8 mouse cellular contexts compared by ENCODE assay signal in genomic region chr9:107587833-107588639, GRCm38 (mm10). TPM values are rescaled to one million over a fixed set of nuclear protein-coding genes. Genes with fewer than 3 reads are reported as not detected.
DNase-seq lines count a peak whose midpoint lies in the region; ATAC-seq lines count a peak whose summit lies in the region.

No protein-coding gene starts in this region.

- H3K4me3 ChIP-seq in forebrain, embryonic 12.5 days (replicated peaks) = peak overlapping the region; percentile 78
- H3K4me3 ChIP-seq in kidney, embryonic 14.5 days (ENCODE audit: low read length) = peak overlapping the region; percentile 83

- H3K36me3 ChIP-seq in forebrain, embryonic 12.5 days (replicated peaks) = peaks cover 42% of the 10 kb centered on the region
- peaks cover 41% of the 10 kb centered on the region for H3K36me3 ChIP-seq in kidney, embryonic 14.5 days (ENCODE audit: control insufficient read depth, insufficient read depth, low read length)

- peak overlapping the region; percentile 66 for H3K9ac ChIP-seq in forebrain, embryonic 12.5 days
- peak overlapping the region; percentile 79 for H3K9ac ChIP-seq in kidney, embryonic 14.5 days (ENCODE audit: low read depth, low read length)

- H3K27ac ChIP-seq in forebrain, embryonic 12.5 days = no peak overlapping the region
- 0 out of 2 replicates have a peak overlapping the region, but pooled peaks have one; percentile 24 for H3K27ac ChIP-seq in kidney, embryonic 14.5 days (ENCODE audit: low read depth, low read length)

- H3K4me2 ChIP-seq in forebrain, embryonic 12.5 days = peak overlapping the region; percentile 85
- H3K4me2 ChIP-seq in kidney, embryonic 14.5 days (replicated peaks; ENCODE audit: low read depth, low read length) = peak overlapping the region; percentile 54

- ATAC-seq in forebrain, embryonic 12.5 days (ENCODE audit: low FRiP score) = no peak
- ATAC-seq in kidney, embryonic 14.5 days (ENCODE audit: low FRiP score, low TSS enrichment) = no peak
- ATAC-seq in megakaryocyte, adult 5-6 weeks (ENCODE audit: poor library complexity, severe bottlenecking) = peak; percentile 7; the same call in 1 of the 2 replicates

- peak; percentile 80 for DNase-seq in kidney, adult 11 months
- DNase-seq in kidney, postnatal 14 days = no peak
- peak; percentile 71 for DNase-seq in NIH3T3 (ENCODE audit: low read depth)
- no peak for DNase-seq in thymus, postnatal 0 days (ENCODE audit: low spot score)
- DNase-seq in ovary, postnatal 10 days (ENCODE audit: low spot score) = no peak

- H3K9me3 ChIP-seq in forebrain, embryonic 12.5 days = no peaks in the 10 kb centered on the region
- H3K9me3 ChIP-seq in kidney, embryonic 14.5 days (ENCODE audit: control insufficient read depth, low read length) = no peaks in the 10 kb centered on the region

- no peaks in the 10 kb centered on the region for H3K27me3 ChIP-seq in forebrain, embryonic 12.5 days
- H3K27me3 ChIP-seq in kidney, embryonic 14.5 days (ENCODE audit: control insufficient read depth, insufficient read depth, low read length) = no peaks in the 10 kb centered on the region

- 7% methylated on average over 33 of the region's 33 CpGs for WGBS in forebrain, embryonic 12.5 days
- WGBS in kidney, embryonic 14.5 days = 3% methylated on average over 33 of the region's 33 CpGs

- H3K4me1 ChIP-seq in forebrain, embryonic 12.5 days = peaks cover 11% of the 10 kb centered on the region
- H3K4me1 ChIP-seq in kidney, embryonic 14.5 days (ENCODE audit: control insufficient read depth, insufficient read depth, low read length) = peaks cover 9% of the 10 kb centered on the region; the same call in 1 of the 2 replicates

RNA-seq across cellular contexts. Expression of gene Ifrd2, which starts 0.6 kb away (rescaled TPM):
- polyA plus RNA-seq in forebrain, embryonic 12.5 days (2016; fragmentation: Nextera tagmentation; extraction: Ambion mirVana) = 22.1 and 26.3 TPM in 2 replicates
- 59.1 and 61.4 TPM in 2 replicates for polyA plus RNA-seq in kidney, embryonic 14.5 days (2014; fragmentation: Nextera tagmentation; extraction: Ambion mirVana)
- total RNA-seq in megakaryocyte, adult 5-6 weeks (2015) = 6.8 and 11.1 TPM in 2 replicates
- 8.7 and 9.9 TPM in 2 replicates for total RNA-seq in megakaryocyte, adult 5-6 weeks (2017)
- polyA plus RNA-seq in thymus, postnatal 0 days (2015; fragmentation: Nextera tagmentation; extraction: Ambion mirVana) = 43.6 and 48.7 TPM in 2 replicates

RNA-seq across cellular contexts. Expression of gene Hyal3, which starts 7.4 kb away (rescaled TPM):
- 0.80 and 1.2 TPM in 2 replicates for polyA plus RNA-seq in forebrain, embryonic 12.5 days (2016; fragmentation: Nextera tagmentation; extraction: Ambion mirVana)
- polyA plus RNA-seq in kidney, embryonic 14.5 days (2014; fragmentation: Nextera tagmentation; extraction: Ambion mirVana) = 0.84 and 1.5 TPM in 2 replicates
- total RNA-seq in megakaryocyte, adult 5-6 weeks (2015) = 1.5 and 1.9 TPM in 2 replicates
- total RNA-seq in megakaryocyte, adult 5-6 weeks (2017) = 0.18 and 0.57 TPM in 2 replicates
- 0.90 and 1.2 TPM in 2 replicates for polyA plus RNA-seq in thymus, postnatal 0 days (2015; fragmentation: Nextera tagmentation; extraction: Ambion mirVana)

RNA-seq across cellular contexts. Expression of gene Naa80, which starts 9.3 kb away (rescaled TPM):
- 13.7 and 14.2 TPM in 2 replicates for polyA plus RNA-seq in forebrain, embryonic 12.5 days (2016; fragmentation: Nextera tagmentation; extraction: Ambion mirVana)
- 16.0 and 18.4 TPM in 2 replicates for polyA plus RNA-seq in kidney, embryonic 14.5 days (2014; fragmentation: Nextera tagmentation; extraction: Ambion mirVana)
- total RNA-seq in megakaryocyte, adult 5-6 weeks (2015) = 7.2 and 15.3 TPM in 2 replicates
- total RNA-seq in megakaryocyte, adult 5-6 weeks (2017) = 6.9 and 10.1 TPM in 2 replicates
- 18.4 and 23.1 TPM in 2 replicates for polyA plus RNA-seq in thymus, postnatal 0 days (2015; fragmentation: Nextera tagmentation; extraction: Ambion mirVana)

RNA-seq across cellular contexts. Expression of gene Hyal1, which starts 11.3 kb away (rescaled TPM):
- 6.9 and 8.4 TPM in 2 replicates for polyA plus RNA-seq in forebrain, embryonic 12.5 days (2016; fragmentation: Nextera tagmentation; extraction: Ambion mirVana)
- polyA plus RNA-seq in kidney, embryonic 14.5 days (2014; fragmentation: Nextera tagmentation; extraction: Ambion mirVana) = 6.8 and 7.3 TPM in 2 replicates
- 0.38 and 0.57 TPM in 2 replicates for total RNA-seq in megakaryocyte, adult 5-6 weeks (2015)
- 0.98 and 0.99 TPM in 2 replicates for total RNA-seq in megakaryocyte, adult 5-6 weeks (2017)
- polyA plus RNA-seq in thymus, postnatal 0 days (2015; fragmentation: Nextera tagmentation; extraction: Ambion mirVana) = 6.1 and 9.0 TPM in 2 replicates

RNA-seq across cellular contexts. Expression of gene Hyal2, which starts 20.3 kb away (rescaled TPM):
- polyA plus RNA-seq in forebrain, embryonic 12.5 days (2016; fragmentation: Nextera tagmentation; extraction: Ambion mirVana) = 108 and 110 TPM in 2 replicates
- polyA plus RNA-seq in kidney, embryonic 14.5 days (2014; fragmentation: Nextera tagmentation; extraction: Ambion mirVana) = 135 and 136 TPM in 2 replicates
- total RNA-seq in megakaryocyte, adult 5-6 weeks (2015) = 0.56 and 1.9 TPM in 2 replicates
- 1.0 TPM in 1 of 2 replicates, not detected in the other for total RNA-seq in megakaryocyte, adult 5-6 weeks (2017)
- polyA plus RNA-seq in thymus, postnatal 0 days (2015; fragmentation: Nextera tagmentation; extraction: Ambion mirVana) = 31.0 and 31.3 TPM in 2 replicates

Comparison
In these comparisons a context has a peak if more than half of its experiments do, and no peak if none do; other contexts are left out.
1. DNase-seq: peak in kidney, adult 11 months (single experiment) and NIH3T3 (single experiment); none in kidney, postnatal 14 days (single experiment), thymus, postnatal 0 days (single experiment) and ovary, postnatal 10 days (single experiment).